Mouse (Mus musculus) liver (tissue): ENCODE measurements around the gene Arl14ep.

Experiments
- DNase-seq: peaks from one replicate; pipeline ENCODE4 v3.0.0-alpha.2; 2020; ENCODE audit warnings: mixed read lengths

Arl14ep gene

GRCm38 (mm10) chr2:106942451-106942850 is 31.8 kb downstream of the Arl14ep start:
- DNase-seq, result no peak

DNA sequence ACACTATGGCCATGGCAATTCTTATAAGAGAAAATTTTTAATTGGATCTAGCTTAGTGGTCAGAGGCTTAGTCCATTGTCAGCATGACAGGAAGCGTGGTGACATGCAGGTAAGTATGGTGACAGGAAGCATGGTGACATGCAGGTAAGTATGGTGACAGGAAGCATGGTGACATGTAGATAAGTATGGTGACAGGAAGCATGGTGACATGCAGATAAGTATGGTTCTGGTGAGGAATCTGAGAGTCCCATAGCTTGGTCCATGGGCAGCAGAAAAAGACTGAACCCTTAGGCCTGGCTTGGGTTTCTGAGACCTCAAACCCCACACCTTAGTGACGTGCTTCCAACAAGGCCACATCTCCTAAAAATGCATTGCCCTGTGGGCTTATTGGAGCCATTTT is 38.5 kb downstream of the Arl14ep start:
- no peak for DNase-seq

DNA sequence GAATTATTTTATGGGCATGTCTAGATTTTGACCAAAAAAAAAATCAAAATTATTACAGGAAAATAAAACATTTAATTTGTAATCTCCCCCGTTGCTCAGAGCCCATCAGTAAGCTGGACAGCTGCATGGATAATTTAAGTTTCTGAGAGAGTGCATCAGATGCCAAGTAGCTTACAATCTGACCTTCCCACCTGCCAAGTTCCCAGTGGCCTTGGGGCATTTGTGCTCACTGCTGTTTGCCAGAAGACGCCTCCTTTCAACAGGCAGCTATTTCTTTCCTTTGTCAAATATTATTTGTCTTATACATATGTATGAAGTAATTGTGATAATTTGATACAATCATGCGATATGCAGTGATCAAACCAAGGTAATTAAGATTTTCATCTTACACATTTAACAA is 44.3 kb downstream of the Arl14ep start:
- no peak for DNase-seq
